Mouse (Mus musculus): ENCODE measurements around the gene Myd88. TPM values are rescaled to one million over a fixed set of nuclear protein-coding genes. Genes with fewer than 3 reads are reported as not detected.
"Not testable (repeated sequence)": the region's sequence is repeated elsewhere in the genome, so short reads cannot be mapped to it uniquely, and the experiment has no call there.

The Myd88 gene
- polyA plus RNA-seq (2015; fragmentation: Nextera tagmentation; extraction: Ambion mirVana) = 6.1 and 6.2 TPM in 2 replicates

DNA sequence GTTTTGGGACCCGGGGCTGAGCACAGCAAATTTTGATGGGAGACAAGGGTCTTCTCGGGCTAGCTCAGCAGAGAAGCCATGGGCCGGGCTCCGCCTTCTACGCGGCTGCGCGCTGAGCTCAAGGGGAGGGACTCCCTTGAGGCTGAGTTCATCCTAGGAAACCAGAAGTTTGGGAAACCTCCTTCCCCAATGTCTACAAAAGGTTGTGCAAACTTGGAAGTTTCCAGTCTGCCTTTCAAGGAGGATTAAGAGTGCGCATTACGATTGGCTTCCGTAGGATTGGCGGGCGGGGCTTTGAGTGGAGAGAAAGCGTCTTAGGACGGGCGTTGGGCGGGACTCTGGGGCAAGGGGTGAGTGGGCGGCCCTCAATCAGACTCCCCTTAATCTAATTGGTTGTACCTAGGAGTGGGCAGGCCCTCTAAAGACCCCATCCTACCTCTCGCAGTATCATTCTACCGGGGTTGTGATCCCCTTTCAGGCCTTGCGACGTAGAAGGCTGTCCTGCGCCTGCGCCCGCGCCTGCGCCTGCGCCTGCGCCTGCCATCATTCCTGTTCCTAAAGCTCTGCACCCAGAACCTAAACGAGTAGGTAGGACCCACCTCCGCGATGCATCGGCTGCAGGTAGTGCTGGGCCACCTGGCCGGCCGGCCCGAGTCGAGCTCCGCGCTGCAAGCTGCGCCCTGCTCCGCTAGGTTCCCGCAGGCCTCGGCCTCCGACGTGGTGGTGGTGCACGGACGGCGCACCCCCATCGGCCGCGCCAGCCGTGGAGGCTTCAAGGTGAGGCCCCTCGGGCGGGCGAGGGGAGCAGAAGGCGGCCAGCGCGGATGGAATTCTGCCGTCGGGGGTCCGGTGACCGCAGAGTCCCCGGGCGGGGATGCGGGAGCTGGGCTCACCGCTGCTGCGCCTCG lies at the start of gene Myd88:
Gene Myd88 (minus strand): TSS at position 503 of the 908 bp plus-strand sequence.
- Histone ChIP-seq H3K4me2 (peak within 1 kb of the TSS; percentile 77), H3K27me3 (peaks cover 30% of the 10 kb centered on the region), H3K4me1 (replicated peaks) (peaks cover 40% of the 10 kb centered on the region), H3K9me3 (no peaks in the 10 kb centered on the region), H3K36me3 (peaks cover 31% of the 10 kb centered on the region), H3K9ac (peak within 1 kb of the TSS; percentile 96), H3K4me3 (peak within 1 kb of the TSS; percentile 77), H3K27ac (peak within 1 kb of the TSS; percentile 90)
- WGBS = under 1% methylated on average over 65 of the region's 68 CpGs
- ATAC-seq (ENCODE audit: low FRiP score) = peak; percentile 96

GRCm38 (mm10) chr9:119390214-119390613 lies 49.0 kb upstream of the Myd88 start:
- no peak overlapping the region for H3K4me2 ChIP-seq
- 89% methylated on average over 2 of the region's 2 CpGs for WGBS
- no peaks in the 10 kb centered on the region for H3K9me3 ChIP-seq
- no peaks in the 10 kb centered on the region for H3K27me3 ChIP-seq
- H3K27ac ChIP-seq = no peak overlapping the region
- no peak for ATAC-seq (ENCODE audit: low FRiP score)
- no peak overlapping the region for H3K9ac ChIP-seq
- H3K4me1 ChIP-seq (replicated peaks) = no peaks in the 10 kb centered on the region
- no peak overlapping the region for H3K4me3 ChIP-seq
- H3K36me3 ChIP-seq = no peaks in the 10 kb centered on the region

DNA sequence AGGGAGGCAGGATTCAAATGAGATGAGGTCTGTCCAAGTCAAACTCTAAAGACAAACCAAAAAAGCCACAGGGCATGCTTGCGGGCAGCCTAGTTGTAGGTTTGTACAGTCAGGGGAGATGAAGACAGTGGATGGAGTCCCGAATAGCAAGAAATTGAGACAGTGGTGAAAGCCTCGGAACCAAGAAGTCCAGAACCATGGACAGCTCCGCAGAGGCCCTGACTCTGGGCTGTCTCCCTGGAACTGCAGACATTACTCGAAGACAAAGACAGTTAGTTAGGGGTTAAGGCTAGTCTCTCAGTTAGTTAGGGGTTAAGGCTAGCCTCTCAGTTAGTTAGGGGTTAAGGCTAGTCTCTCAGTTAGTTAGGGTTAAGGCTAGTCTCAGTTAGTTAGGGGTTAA lies 47.7 kb upstream of the Myd88 start:
- H3K27ac ChIP-seq = no peak overlapping the region
- no peak overlapping the region for H3K4me2 ChIP-seq
- H3K9ac ChIP-seq = no peak overlapping the region
- H3K4me3 ChIP-seq = no peak overlapping the region
- no peaks in the 10 kb centered on the region for H3K27me3 ChIP-seq
- H3K36me3 ChIP-seq = no peaks in the 10 kb centered on the region
- no peaks in the 10 kb centered on the region for H3K4me1 ChIP-seq (replicated peaks)
- no peak for ATAC-seq (ENCODE audit: low FRiP score)
- 63% methylated on average over 5 of the region's 5 CpGs for WGBS
- no peaks in the 10 kb centered on the region for H3K9me3 ChIP-seq

DNA sequence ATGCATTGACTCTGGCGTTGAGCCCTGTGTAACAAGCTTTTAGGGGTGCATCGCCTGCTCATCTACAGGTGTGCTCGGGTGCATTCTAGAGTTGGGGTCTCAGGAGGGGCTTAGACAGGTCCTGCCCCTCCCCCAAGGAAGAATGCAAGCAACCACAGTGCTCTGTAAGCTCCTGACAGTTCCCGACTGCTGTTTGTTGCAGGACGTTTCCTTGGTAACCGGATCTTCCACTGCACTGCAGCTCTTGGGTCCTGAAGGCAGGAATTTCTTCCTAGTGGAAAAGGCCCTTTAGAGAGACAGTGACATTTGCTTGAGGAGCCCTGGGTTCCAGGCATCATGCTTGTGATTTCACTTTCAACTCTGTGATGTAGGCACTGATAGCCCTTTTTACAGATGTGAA lies 41.4 kb upstream of the Myd88 start:
- no peaks in the 10 kb centered on the region for H3K36me3 ChIP-seq
- WGBS = 64% methylated on average over 6 of the region's 6 CpGs
- H3K4me2 ChIP-seq = no peak overlapping the region
- ATAC-seq (ENCODE audit: low FRiP score) = no peak
- no peak overlapping the region for H3K4me3 ChIP-seq
- H3K27me3 ChIP-seq = no peaks in the 10 kb centered on the region
- H3K9me3 ChIP-seq = no peaks in the 10 kb centered on the region
- H3K27ac ChIP-seq = no peak overlapping the region
- no peaks in the 10 kb centered on the region for H3K4me1 ChIP-seq (replicated peaks)
- H3K9ac ChIP-seq = no peak overlapping the region

DNA sequence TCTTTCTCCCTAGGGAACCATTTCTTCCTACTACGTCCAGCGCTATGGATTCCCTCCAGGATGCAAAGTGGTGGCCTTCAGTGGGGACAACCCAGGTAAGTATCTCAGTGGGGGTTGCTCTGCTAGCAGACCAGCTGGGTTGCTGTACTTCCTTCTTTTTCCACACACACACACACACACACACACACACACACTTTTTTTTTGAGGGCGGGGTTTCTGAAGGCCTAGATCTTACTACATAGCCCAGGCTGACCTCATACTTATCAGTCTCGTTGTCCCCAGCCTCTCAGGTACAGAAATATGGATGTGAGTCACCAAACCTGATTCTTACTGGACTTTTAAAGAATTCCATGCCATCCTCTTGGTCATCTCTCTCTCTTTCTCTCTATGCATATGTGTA lies 37.0 kb upstream of the Myd88 start:
- Histone ChIP-seq H3K36me3 (no peaks in the 10 kb centered on the region), H3K9me3 (no peaks in the 10 kb centered on the region), H3K27ac (no peak overlapping the region), H3K4me2 (no peak overlapping the region), H3K4me3 (no peak overlapping the region), H3K27me3 (no peaks in the 10 kb centered on the region), H3K9ac (no peak overlapping the region), H3K4me1 (replicated peaks) (no peaks in the 10 kb centered on the region)
- 92% methylated on average over 4 of the region's 4 CpGs for WGBS
- no peak for ATAC-seq (ENCODE audit: low FRiP score)

DNA sequence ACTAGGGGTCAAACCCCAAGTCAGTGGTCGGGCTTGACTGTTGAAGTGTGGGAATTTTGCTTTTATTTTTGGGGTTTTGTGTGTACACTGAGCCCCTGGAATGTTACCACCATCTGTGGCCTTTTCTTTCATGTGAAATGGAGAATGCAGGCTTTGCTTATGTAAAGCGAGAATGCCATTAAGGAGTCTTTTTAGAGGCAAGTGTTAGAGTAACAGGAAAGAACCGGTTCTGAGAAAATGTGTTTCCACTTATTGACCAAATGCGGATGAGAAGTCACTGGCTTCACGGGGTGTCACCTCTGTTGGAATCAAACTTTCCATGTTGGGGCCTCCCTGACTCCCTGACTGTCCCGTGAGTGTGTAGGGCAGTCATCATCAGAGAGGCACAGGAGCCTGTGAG lies 34.3 kb upstream of the Myd88 start:
- ATAC-seq (ENCODE audit: low FRiP score) = no peak
- Histone ChIP-seq H3K9me3 (no peaks in the 10 kb centered on the region), H3K4me2 (no peak overlapping the region), H3K4me3 (no peak overlapping the region), H3K27ac (no peak overlapping the region), H3K27me3 (no peaks in the 10 kb centered on the region), H3K4me1 (replicated peaks) (no peaks in the 10 kb centered on the region), H3K9ac (no peak overlapping the region), H3K36me3 (no peaks in the 10 kb centered on the region)
- WGBS = 62% methylated on average over 6 of the region's 6 CpGs

- Histone ChIP-seq H3K27ac (no peak overlapping the region), H3K4me3 (no peak overlapping the region), H3K4me1 (replicated peaks) (no peaks in the 10 kb centered on the region), H3K36me3 (no peaks in the 10 kb centered on the region), H3K9ac (no peak overlapping the region), H3K9me3 (no peaks in the 10 kb centered on the region), H3K27me3 (no peaks in the 10 kb centered on the region), H3K4me2 (no peak overlapping the region)
- WGBS = 75% methylated on average over 3 of the region's 3 CpGs
- ATAC-seq (ENCODE audit: low FRiP score) = no peak
Measured at GRCm38 (mm10) chr9:119375008-119375407, 33.8 kb upstream of the Myd88 start.

DNA sequence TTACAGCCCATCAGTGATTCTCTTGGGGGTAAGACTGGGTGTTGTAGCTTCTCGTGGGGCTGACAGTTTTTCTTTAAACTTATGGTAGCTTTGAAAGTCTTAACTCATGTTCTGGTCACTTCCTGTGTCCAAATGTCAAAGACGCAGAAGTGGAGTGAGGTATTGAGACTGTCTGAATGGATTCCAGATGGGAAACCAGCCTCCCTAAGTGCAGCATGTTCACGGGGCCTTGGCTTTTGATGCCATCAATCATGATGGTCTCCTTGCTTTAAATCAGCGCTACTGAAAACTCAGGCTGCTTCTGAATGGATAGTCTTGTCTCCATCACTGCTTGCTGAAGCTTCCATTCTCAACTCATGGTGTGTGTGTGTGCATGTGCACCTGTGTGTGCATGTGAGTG lies 30.0 kb upstream of the Myd88 start:
- Histone ChIP-seq H3K27ac (no peak overlapping the region), H3K9me3 (no peaks in the 10 kb centered on the region), H3K4me2 (no peak overlapping the region), H3K4me3 (no peak overlapping the region), H3K27me3 (no peaks in the 10 kb centered on the region), H3K36me3 (no peaks in the 10 kb centered on the region), H3K4me1 (replicated peaks) (no peaks in the 10 kb centered on the region), H3K9ac (no peak overlapping the region)
- 75% methylated on average over 4 of the region's 4 CpGs for WGBS
- no peak for ATAC-seq (ENCODE audit: low FRiP score)

GRCm38 (mm10) chr9:119370770-119371169 lies 29.6 kb upstream of the Myd88 start:
- ATAC-seq (ENCODE audit: low FRiP score); H3K36me3 ChIP-seq; H3K27ac ChIP-seq; H3K9ac ChIP-seq; H3K4me1 ChIP-seq (replicated peaks); H3K27me3 ChIP-seq; H3K4me3 ChIP-seq; H3K4me2 ChIP-seq; H3K9me3 ChIP-seq: not testable (repeated sequence)
- 92% methylated on average over 4 of the region's 4 CpGs for WGBS

GRCm38 (mm10) chr9:119368367-119368766 lies 27.2 kb upstream of the Myd88 start:
- 97% methylated on average over 3 of the region's 3 CpGs for WGBS
- H3K27me3 ChIP-seq = no peaks in the 10 kb centered on the region
- no peak for ATAC-seq (ENCODE audit: low FRiP score)
- no peaks in the 10 kb centered on the region for H3K4me1 ChIP-seq (replicated peaks)
- H3K9ac ChIP-seq = no peak overlapping the region
- H3K4me3 ChIP-seq = no peak overlapping the region
- no peaks in the 10 kb centered on the region for H3K36me3 ChIP-seq
- H3K4me2 ChIP-seq = no peak overlapping the region
- no peak overlapping the region for H3K27ac ChIP-seq
- H3K9me3 ChIP-seq = no peaks in the 10 kb centered on the region

GRCm38 (mm10) chr9:119365284-119365683 lies 24.1 kb upstream of the Myd88 start, which contains the start of gene Slc22a14:
TSS of gene Slc22a14 (minus strand) at chr9:119365553.
- Histone ChIP-seq H3K27ac (no peak within 1 kb of the TSS), H3K27me3 (no peaks in the 10 kb centered on the region), H3K4me1 (replicated peaks) (no peaks in the 10 kb centered on the region), H3K4me2 (no peak within 1 kb of the TSS), H3K9ac (no peak within 1 kb of the TSS), H3K4me3 (no peak within 1 kb of the TSS), H3K36me3 (no peaks in the 10 kb centered on the region), H3K9me3 (no peaks in the 10 kb centered on the region)
- ATAC-seq (ENCODE audit: low FRiP score) = no peak
- whole genome bisulfite sequencing = 83% methylated on average over 7 of the region's 7 CpGs

- 93% methylated on average over 12 of the region's 12 CpGs for WGBS
Measured at GRCm38 (mm10) chr9:119363229-119363628, 22.0 kb upstream of the Myd88 start.

DNA sequence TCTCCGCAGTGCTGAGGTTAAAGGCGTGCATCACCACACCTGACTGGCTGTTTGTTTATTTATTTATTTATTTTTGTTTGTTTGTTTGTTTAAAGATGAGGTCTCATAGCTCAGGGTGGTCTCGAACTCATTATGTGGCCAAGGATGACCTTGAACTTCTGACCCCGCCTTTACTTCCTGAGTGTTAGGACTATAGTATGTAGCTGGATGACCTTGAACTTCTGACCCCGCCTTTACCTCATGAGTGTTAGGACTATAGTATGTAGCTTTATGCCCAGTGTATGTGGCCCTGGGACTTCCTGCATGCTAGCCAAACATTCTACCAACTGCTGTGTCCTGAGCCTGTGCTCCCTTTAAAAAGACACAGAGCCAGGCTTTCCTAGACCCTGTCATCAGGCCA lies 20.2 kb upstream of the Myd88 start:
- no peak overlapping the region for H3K27ac ChIP-seq
- 96% methylated on average over 5 of the region's 5 CpGs for WGBS
- H3K9ac ChIP-seq = no peak overlapping the region
- H3K4me2 ChIP-seq = no peak overlapping the region
- no peaks in the 10 kb centered on the region for H3K36me3 ChIP-seq
- no peaks in the 10 kb centered on the region for H3K9me3 ChIP-seq
- H3K4me3 ChIP-seq = no peak overlapping the region
- ATAC-seq (ENCODE audit: low FRiP score) = no peak
- no peaks in the 10 kb centered on the region for H3K27me3 ChIP-seq
- H3K4me1 ChIP-seq (replicated peaks) = peaks cover 7% of the 10 kb centered on the region

More at GRCm38 (mm10) chr9:119363229-119363628, 22.0 kb upstream of the Myd88 start:
- ATAC-seq (ENCODE audit: low FRiP score) = no peak
- Histone ChIP-seq H3K36me3 (no peaks in the 10 kb centered on the region), H3K4me1 (replicated peaks) (no peaks in the 10 kb centered on the region), H3K9ac (no peak overlapping the region), H3K4me3 (no peak overlapping the region), H3K9me3 (no peaks in the 10 kb centered on the region), H3K27ac (no peak overlapping the region), H3K27me3 (no peaks in the 10 kb centered on the region), H3K4me2 (no peak overlapping the region)

Data from hindbrain, embryonic 13.5 days (tissue).